Mouse (Mus musculus): ENCODE measurements at regions not wholly inside any gene's neighbourhood (a gene's known extent, or its start where the extent isn't known, plus 50 kb on each side); places are given as distances from the start of the nearest gene placed in this dataset.

GRCm38 (mm10) chr3:109248801-109249200 lies 91.7 kb upstream of the Vav3 start:
- no peak for TF ChIP-seq GATA1 (IDR thresholded peaks at IDR 0.05; ENCODE audit: borderline replicate concordance, low read length)
- no peak for TF ChIP-seq FLI1 (IDR thresholded peaks at IDR 0.05; ENCODE audit: low read length)
